Mouse (Mus musculus): Measurements from ENCODE around the gene Fam240b. TPM values are rescaled to one million over a fixed set of nuclear protein-coding genes. Genes with fewer than 3 reads are reported as not detected.

The Fam240b gene
- polyA plus RNA-seq (2012; ENCODE audit: insufficient read depth, insufficient read length, low replicate concordance, missing spikeins) = not detected in 2 replicates

- no peak within 1 kb of the TSS for H3K27ac ChIP-seq (ENCODE audit: insufficient read depth, low read depth, low read length)
- TF ChIP-seq CTCF (IDR thresholded peaks at IDR 0.05; ENCODE audit: insufficient read depth, low read depth, low read length) (no peak), POLR2A (IDR thresholded peaks at IDR 0.05; ENCODE audit: insufficient read depth, low read depth, low read length) (no peak)
Measured at GRCm38 (mm10) chr13:64497692-64498091, at the start of gene Fam240b. Fam240b (minus strand) TSS chr13:64497792.

GRCm38 (mm10) chr13:64530139-64530538 lies 32.5 kb upstream of the Fam240b start:
- H3K4me1 ChIP-seq (ENCODE audit: control insufficient read depth, insufficient read depth, low read length) = peaks cover 6% of the 10 kb centered on the region
- 82% methylated on average over 5 of the region's 5 CpGs for WGBS
- no peak overlapping the region for H3K4me3 ChIP-seq (ENCODE audit: insufficient read depth, low read depth, low read length)
- TF ChIP-seq CTCF (IDR thresholded peaks at IDR 0.05; ENCODE audit: insufficient read depth, low read depth, low read length) = no peak
- H3K27ac ChIP-seq (ENCODE audit: insufficient read depth, low read depth, low read length) = no peak overlapping the region

More at GRCm38 (mm10) chr13:64497692-64498091, at the start of gene Fam240b:
- no peaks in the 10 kb centered on the region for H3K4me1 ChIP-seq (ENCODE audit: control insufficient read depth, insufficient read depth, low read length)
- H3K4me3 ChIP-seq (ENCODE audit: insufficient read depth, low read depth, low read length) = no peak within 1 kb of the TSS
- WGBS = 85% methylated on average over 6 of the region's 6 CpGs

GRCm38 (mm10) chr13:64526515-64527285 lies 29.1 kb upstream of the Fam240b start:
- WGBS = 42% methylated on average over 15 of the region's 15 CpGs
- Histone ChIP-seq H3K27ac (ENCODE audit: insufficient read depth, low read depth, low read length) (peak overlapping the region; percentile 95), H3K4me3 (ENCODE audit: insufficient read depth, low read depth, low read length) (no peak overlapping the region), H3K4me1 (ENCODE audit: control insufficient read depth, insufficient read depth, low read length) (peaks cover 6% of the 10 kb centered on the region)
- TF ChIP-seq POLR2A (IDR thresholded peaks at IDR 0.05; ENCODE audit: insufficient read depth, low read depth, low read length) = no peak
- no peak for TF ChIP-seq CTCF (IDR thresholded peaks at IDR 0.05; ENCODE audit: insufficient read depth, low read depth, low read length)

- no peaks in the 10 kb centered on the region for H3K4me1 ChIP-seq (ENCODE audit: control insufficient read depth, insufficient read depth, low read length)
- no peak overlapping the region for H3K4me3 ChIP-seq (ENCODE audit: insufficient read depth, low read depth, low read length)
- TF ChIP-seq CTCF (IDR thresholded peaks at IDR 0.05; ENCODE audit: insufficient read depth, low read depth, low read length) = no peak
- no peak for TF ChIP-seq POLR2A (IDR thresholded peaks at IDR 0.05; ENCODE audit: insufficient read depth, low read depth, low read length)
- H3K27ac ChIP-seq (ENCODE audit: insufficient read depth, low read depth, low read length) = no peak overlapping the region
- WGBS = 67% methylated on average over 2 of the region's 2 CpGs
Measured at GRCm38 (mm10) chr13:64514247-64514646, 16.7 kb upstream of the Fam240b start.

- no peak for TF ChIP-seq CTCF (IDR thresholded peaks at IDR 0.05; ENCODE audit: insufficient read depth, low read depth, low read length)
- no peak for TF ChIP-seq POLR2A (IDR thresholded peaks at IDR 0.05; ENCODE audit: insufficient read depth, low read depth, low read length)
Measured at GRCm38 (mm10) chr13:64511616-64512015, 14.0 kb upstream of the Fam240b start.

GRCm38 (mm10) chr13:64507361-64507760 lies 9.8 kb upstream of the Fam240b start:
- H3K27ac ChIP-seq (ENCODE audit: insufficient read depth, low read depth, low read length) = 0 out of 2 replicates have a peak overlapping the region, but pooled peaks have one; percentile 19

More at GRCm38 (mm10) chr13:64511616-64512015, 14.0 kb upstream of the Fam240b start:
- no peak overlapping the region for H3K4me3 ChIP-seq (ENCODE audit: insufficient read depth, low read depth, low read length)
- no peak overlapping the region for H3K27ac ChIP-seq (ENCODE audit: insufficient read depth, low read depth, low read length)
- peaks cover 4% of the 10 kb centered on the region for H3K4me1 ChIP-seq (ENCODE audit: control insufficient read depth, insufficient read depth, low read length)

GRCm38 (mm10) chr13:64502833-64503232 lies 5.2 kb upstream of the Fam240b start:
- H3K4me3 ChIP-seq (ENCODE audit: insufficient read depth, low read depth, low read length) = no peak overlapping the region
- WGBS = 58% methylated on average over 3 of the region's 3 CpGs
- TF ChIP-seq CTCF (IDR thresholded peaks at IDR 0.05; ENCODE audit: insufficient read depth, low read depth, low read length) (no peak), POLR2A (IDR thresholded peaks at IDR 0.05; ENCODE audit: insufficient read depth, low read depth, low read length) (no peak)
- peaks cover 8% of the 10 kb centered on the region for H3K4me1 ChIP-seq (ENCODE audit: control insufficient read depth, insufficient read depth, low read length)
- H3K27ac ChIP-seq (ENCODE audit: insufficient read depth, low read depth, low read length) = no peak overlapping the region

More at GRCm38 (mm10) chr13:64507361-64507760, 9.8 kb upstream of the Fam240b start:
- TF ChIP-seq CTCF (IDR thresholded peaks at IDR 0.05; ENCODE audit: insufficient read depth, low read depth, low read length) (no peak), POLR2A (IDR thresholded peaks at IDR 0.05; ENCODE audit: insufficient read depth, low read depth, low read length) (no peak)
- Histone ChIP-seq H3K4me3 (ENCODE audit: insufficient read depth, low read depth, low read length) (no peak overlapping the region), H3K4me1 (ENCODE audit: control insufficient read depth, insufficient read depth, low read length) (peaks cover 8% of the 10 kb centered on the region)

GRCm38 (mm10) chr13:64493586-64493985 lies 4.0 kb downstream of the Fam240b start:
- H3K4me1 ChIP-seq (ENCODE audit: control insufficient read depth, insufficient read depth, low read length) = no peaks in the 10 kb centered on the region
- TF ChIP-seq POLR2A (IDR thresholded peaks at IDR 0.05; ENCODE audit: insufficient read depth, low read depth, low read length) (no peak), CTCF (IDR thresholded peaks at IDR 0.05; ENCODE audit: insufficient read depth, low read depth, low read length) (no peak)
- no peak overlapping the region for H3K27ac ChIP-seq (ENCODE audit: insufficient read depth, low read depth, low read length)
- WGBS = 33% methylated on average over 5 of the region's 5 CpGs
- no peak overlapping the region for H3K4me3 ChIP-seq (ENCODE audit: insufficient read depth, low read depth, low read length)

- Histone ChIP-seq H3K4me1 (ENCODE audit: control insufficient read depth, insufficient read depth, low read length) (no peaks in the 10 kb centered on the region), H3K27ac (ENCODE audit: insufficient read depth, low read depth, low read length) (no peak overlapping the region), H3K4me3 (ENCODE audit: insufficient read depth, low read depth, low read length) (no peak overlapping the region)
- WGBS = 73% methylated on average over 6 of the region's 6 CpGs
- TF ChIP-seq POLR2A (IDR thresholded peaks at IDR 0.05; ENCODE audit: insufficient read depth, low read depth, low read length) (no peak), CTCF (IDR thresholded peaks at IDR 0.05; ENCODE audit: insufficient read depth, low read depth, low read length) (no peak)
Measured at GRCm38 (mm10) chr13:64489886-64490285, 7.7 kb downstream of the Fam240b start.

All from olfactory bulb, adult 2 months (tissue).